23 mouse cellular contexts compared by ENCODE assay signal in the genomic region with DNA sequence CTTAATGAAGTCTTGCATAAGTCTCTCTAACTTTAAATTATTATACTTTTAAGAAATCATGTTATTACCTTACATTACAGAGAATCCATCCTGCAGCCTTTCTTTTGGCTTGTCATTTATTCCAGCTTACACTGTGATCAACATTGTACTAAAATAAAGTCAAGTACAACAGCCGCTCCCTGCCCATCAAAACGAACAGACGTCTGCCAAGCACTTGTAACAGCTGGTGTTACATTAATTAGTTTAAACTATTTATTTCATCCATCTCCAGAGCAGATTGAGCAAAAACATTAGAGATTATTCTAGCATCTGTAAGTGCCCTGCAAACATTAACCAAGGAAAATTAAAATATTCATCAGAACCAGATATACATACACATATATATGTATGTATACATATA.
DNase-seq lines count a peak whose midpoint lies in the region; ATAC-seq lines count a peak whose summit lies in the region.
"Had no signal": no experiment of that assay in that cellular context is flagged by ENCODE, and none has a peak within 500 bp of the region (broad histone marks: within the 10 kb centered on the region; RNA-seq: fewer than 3 reads in every experiment).

No protein-coding gene starts in this region.

- H3K9me3 ChIP-seq in forebrain, embryonic 14.5 days (replicated peaks; ENCODE audit: control insufficient read depth, low read length) = no peaks in the 10 kb centered on the region
- H3K9me3 ChIP-seq in forebrain, embryonic 11.5 days (ENCODE audit: control insufficient read depth, low read length) = no peaks in the 10 kb centered on the region
- H3K9me3 ChIP-seq: embryonic facial prominence, embryonic 12.5 days; heart, embryonic 10.5 days; hindbrain, embryonic 12.5 days had no signal

- no peak overlapping the region for H3K27ac ChIP-seq in forebrain, embryonic 14.5 days (ENCODE audit: low read depth, low read length)
- H3K27ac ChIP-seq in forebrain, embryonic 11.5 days (ENCODE audit: low read depth, low read length) = no peak overlapping the region
- H3K27ac ChIP-seq: embryonic facial prominence, embryonic 12.5 days; heart, embryonic 10.5 days; hindbrain, embryonic 12.5 days had no signal

- peak; percentile 61; the same call in 1 of the 2 replicates for ATAC-seq in forebrain, embryonic 14.5 days
- no peak for ATAC-seq in forebrain, embryonic 11.5 days (replicated peaks; ENCODE audit: low FRiP score)
- ATAC-seq: activated CD4-positive, CD25-positive, alpha-beta regulatory T cell, adult 4 months; hindbrain, embryonic 16.5 days; inflammation-experienced regulatory T-cells, adult 6 months; Patski had no signal

- DNase-seq in forebrain, embryonic 14.5 days (ENCODE audit: low spot score) = peak; percentile 74
- DNase-seq in forebrain, embryonic 11.5 days (ENCODE audit: low spot score) = no peak
- DNase-seq in layer of hippocampus, adult 18-20 months (ENCODE audit: low spot score in 2 of 2) = peak; percentile 2 to 24
- DNase-seq in layer of hippocampus, postnatal 25 days (ENCODE audit: extremely low spot score in 1 of 2, low spot score in 1 of 2) = no peak
- DNase-seq in brain, adult 2 months (ENCODE audit: low read depth, low spot score) = peak; percentile 9
- DNase-seq in layer of hippocampus, adult 9-11 months = peak; percentile 17
- DNase-seq: adrenal gland, postnatal 25 days; cerebellum, adult 11 months; cerebellum, adult 8-10 months; cerebellum, postnatal 14 days; embryo, embryonic 11 days; gastrocnemius, postnatal 10 days; heart, adult 18-20 months; heart, postnatal 10 days; heart, postnatal 4 days had no signal

- WGBS in forebrain, embryonic 14.5 days = 40% methylated on average over 3 of the region's 3 CpGs
- 73% methylated on average over 3 of the region's 3 CpGs for WGBS in forebrain, embryonic 11.5 days

- no peak overlapping the region for H3K9ac ChIP-seq in forebrain, embryonic 14.5 days (ENCODE audit: low read length)
- H3K9ac ChIP-seq in forebrain, embryonic 11.5 days (ENCODE audit: low read length) = no peak overlapping the region
- H3K9ac ChIP-seq: embryonic facial prominence, embryonic 12.5 days; hindbrain, embryonic 12.5 days had no signal

- H3K4me1 ChIP-seq in forebrain, embryonic 14.5 days (ENCODE audit: control insufficient read depth, insufficient read depth, low read length) = no peaks in the 10 kb centered on the region
- no peaks in the 10 kb centered on the region for H3K4me1 ChIP-seq in forebrain, embryonic 11.5 days (replicated peaks; ENCODE audit: control insufficient read depth, insufficient read depth, low read length)
- H3K4me1 ChIP-seq: embryonic facial prominence, embryonic 12.5 days; heart, embryonic 10.5 days; hindbrain, embryonic 12.5 days had no signal

- no peak overlapping the region for H3K4me3 ChIP-seq in forebrain, embryonic 14.5 days (ENCODE audit: low read depth, low read length)
- H3K4me3 ChIP-seq in forebrain, embryonic 11.5 days (ENCODE audit: low read depth, low read length) = no peak overlapping the region
- H3K4me3 ChIP-seq: embryonic facial prominence, embryonic 12.5 days; heart, embryonic 10.5 days; hindbrain, embryonic 12.5 days had no signal

- no peak overlapping the region for H3K4me2 ChIP-seq in forebrain, embryonic 14.5 days (ENCODE audit: low read length)
- H3K4me2 ChIP-seq in forebrain, embryonic 11.5 days (ENCODE audit: low read depth, low read length, severe bottlenecking) = no peak overlapping the region
- H3K4me2 ChIP-seq: embryonic facial prominence, embryonic 12.5 days; hindbrain, embryonic 12.5 days had no signal

- no peaks in the 10 kb centered on the region for H3K36me3 ChIP-seq in forebrain, embryonic 14.5 days (ENCODE audit: control insufficient read depth, insufficient read depth, low read length)
- H3K36me3 ChIP-seq in forebrain, embryonic 11.5 days (ENCODE audit: control insufficient read depth, insufficient read depth, low read length) = no peaks in the 10 kb centered on the region
- H3K36me3 ChIP-seq: embryonic facial prominence, embryonic 12.5 days; heart, embryonic 10.5 days; hindbrain, embryonic 12.5 days had no signal

- no peaks in the 10 kb centered on the region for H3K27me3 ChIP-seq in forebrain, embryonic 14.5 days (replicated peaks; ENCODE audit: control insufficient read depth, insufficient read depth, low read length)
- H3K27me3 ChIP-seq in forebrain, embryonic 11.5 days (ENCODE audit: control insufficient read depth, insufficient read depth, low read length) = no peaks in the 10 kb centered on the region
- H3K27me3 ChIP-seq: CH12.LX; embryonic facial prominence, embryonic 12.5 days; hindbrain, embryonic 12.5 days; Patski had no signal

Comparison
In these comparisons a context has a peak if more than half of its experiments do, and no peak if none do; other contexts are left out.
1. DNase-seq: peak in forebrain, embryonic 14.5 days (single experiment), layer of hippocampus, adult 18-20 months (2 of 2), brain, adult 2 months (single experiment) and layer of hippocampus, adult 9-11 months (single experiment); none in forebrain, embryonic 11.5 days (single experiment) and layer of hippocampus, postnatal 25 days (0 of 2).